Mouse (Mus musculus) forebrain, embryonic 11.5 days (tissue): ENCODE measurements around the gene Kcnc4. TPM values are rescaled to one million over a fixed set of nuclear protein-coding genes. Genes with fewer than 3 reads are reported as not detected.

ENCODE experiments used
- polyA plus RNA-seq: library from polyadenylated mRNA; unstranded; fragments of >200 nt; fragmentation: Nextera tagmentation; extraction: Ambion mirVana; gene quantifications from 2 replicates; pipeline ENCODE4 v1.2.1, GENCODE M21; 2014

Kcnc4 gene
- polyA plus RNA-seq, 1 experiment from 2014 or later = 0.39 TPM

Other genes with a start within 250 kb of the Kcnc4 start
- gene Cym, start 237.8 kb downstream of the Kcnc4 start, polyA plus RNA-seq = not detected in 2 replicates
- gene A630076J17Rik, start 228.9 kb downstream of the Kcnc4 start, polyA plus RNA-seq = not detected in 2 replicates
- 0.11 TPM in 1 of 2 replicates, not detected in the other for gene Prok1, start 219.8 kb downstream of the Kcnc4 start, polyA plus RNA-seq
- 174 and 177 TPM in 2 replicates for gene Lamtor5, start 180.7 kb downstream of the Kcnc4 start, polyA plus RNA-seq
- 2.3 and 3.2 TPM in 2 replicates for gene Slc16a4, start 168.3 kb downstream of the Kcnc4 start, polyA plus RNA-seq
- gene Rbm15, start 125.9 kb downstream of the Kcnc4 start, polyA plus RNA-seq = 19.4 and 22.6 TPM in 2 replicates
- 3.0 and 3.6 TPM in 2 replicates for gene Slc6a17, start 58.5 kb upstream of the Kcnc4 start, polyA plus RNA-seq
- not detected in 2 replicates for gene Ubl4b, start 95.5 kb upstream of the Kcnc4 start, polyA plus RNA-seq
- gene Alx3, start 135.5 kb upstream of the Kcnc4 start, polyA plus RNA-seq = 14.7 and 16.9 TPM in 2 replicates
- gene Gm10961, start 171.8 kb upstream of the Kcnc4 start, polyA plus RNA-seq = not detected in 2 replicates
- 92.2 and 100 TPM in 2 replicates for gene Strip1, start 172.1 kb upstream of the Kcnc4 start, polyA plus RNA-seq
- 122 and 127 TPM in 2 replicates for gene Ahcyl1, start 237.0 kb upstream of the Kcnc4 start, polyA plus RNA-seq